Mouse (Mus musculus): Measurements from ENCODE around the gene St14. TPM values are rescaled to one million over a fixed set of nuclear protein-coding genes. Genes with fewer than 3 reads are reported as not detected.

The St14 gene
- total RNA-seq, 2 experiments from 2014 or later: 0.75 to 0.82 TPM

DNA sequence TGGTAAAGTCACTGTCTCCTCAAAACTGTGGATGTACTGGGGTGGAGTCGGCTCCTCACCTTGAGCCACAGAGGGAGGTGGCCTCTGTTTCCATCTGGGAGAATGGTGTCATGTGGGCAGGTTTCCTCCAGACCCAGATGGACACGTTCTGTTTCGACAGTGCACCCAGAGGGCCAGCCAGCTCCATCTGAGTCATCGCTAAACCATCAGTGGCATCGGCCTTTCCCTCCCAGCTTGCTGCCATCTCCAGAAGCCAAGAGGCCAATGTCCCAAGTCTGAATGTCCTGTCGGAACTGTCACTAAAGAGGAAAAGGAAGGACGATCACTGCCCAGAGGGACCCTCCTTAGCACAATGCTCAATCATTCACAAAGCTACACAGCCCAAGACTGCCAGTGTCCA lies 5.6 kb downstream of the St14 start:
- no peak for DNase-seq

- DNase-seq: peak; percentile 37
Measured at GRCm38 (mm10) chr9:31122464-31123030, 9.1 kb downstream of the St14 start.

DNA sequence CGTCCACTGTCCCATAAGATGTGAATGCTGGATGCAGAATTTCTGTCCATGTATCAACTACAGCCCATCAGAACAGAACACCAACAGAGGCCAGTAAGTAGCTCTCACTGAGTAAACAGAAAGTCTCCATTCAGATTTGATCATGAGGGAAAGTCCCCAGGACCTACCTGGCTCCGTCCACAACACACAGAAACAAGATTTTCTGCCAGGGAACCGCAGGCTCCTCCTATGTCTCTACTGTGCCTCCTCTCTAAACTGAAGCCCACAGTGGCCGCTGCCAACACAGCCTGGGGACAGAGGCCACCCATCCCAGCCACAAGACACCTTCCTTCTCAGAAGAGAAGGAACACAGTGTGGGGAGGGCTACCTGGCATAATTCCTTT lies 11.1 kb downstream of the St14 start:
- DNase-seq: no peak

- no peak for DNase-seq
Measured at GRCm38 (mm10) chr9:31119882-31120532, 11.6 kb downstream of the St14 start.

DNA sequence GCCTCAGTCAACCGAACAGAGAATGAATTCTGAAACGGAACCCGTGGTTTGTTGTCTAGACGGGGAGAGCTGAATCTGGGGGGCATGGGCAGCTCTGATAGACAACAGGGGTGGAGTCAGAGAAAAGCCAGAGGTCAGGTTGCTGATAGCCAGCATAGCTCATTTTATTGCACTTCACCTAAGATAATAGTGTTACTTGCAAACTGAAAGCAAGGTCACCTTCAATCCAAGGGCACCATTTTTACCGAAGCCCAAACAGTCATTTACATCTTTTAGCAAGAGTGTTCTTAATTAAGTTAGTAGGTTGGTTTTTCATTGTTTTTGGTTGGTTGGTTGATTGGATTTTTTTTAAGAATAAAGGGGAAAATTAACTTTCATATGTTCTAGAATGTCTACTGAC lies 12.2 kb downstream of the St14 start:
- DNase-seq: no peak

DNA sequence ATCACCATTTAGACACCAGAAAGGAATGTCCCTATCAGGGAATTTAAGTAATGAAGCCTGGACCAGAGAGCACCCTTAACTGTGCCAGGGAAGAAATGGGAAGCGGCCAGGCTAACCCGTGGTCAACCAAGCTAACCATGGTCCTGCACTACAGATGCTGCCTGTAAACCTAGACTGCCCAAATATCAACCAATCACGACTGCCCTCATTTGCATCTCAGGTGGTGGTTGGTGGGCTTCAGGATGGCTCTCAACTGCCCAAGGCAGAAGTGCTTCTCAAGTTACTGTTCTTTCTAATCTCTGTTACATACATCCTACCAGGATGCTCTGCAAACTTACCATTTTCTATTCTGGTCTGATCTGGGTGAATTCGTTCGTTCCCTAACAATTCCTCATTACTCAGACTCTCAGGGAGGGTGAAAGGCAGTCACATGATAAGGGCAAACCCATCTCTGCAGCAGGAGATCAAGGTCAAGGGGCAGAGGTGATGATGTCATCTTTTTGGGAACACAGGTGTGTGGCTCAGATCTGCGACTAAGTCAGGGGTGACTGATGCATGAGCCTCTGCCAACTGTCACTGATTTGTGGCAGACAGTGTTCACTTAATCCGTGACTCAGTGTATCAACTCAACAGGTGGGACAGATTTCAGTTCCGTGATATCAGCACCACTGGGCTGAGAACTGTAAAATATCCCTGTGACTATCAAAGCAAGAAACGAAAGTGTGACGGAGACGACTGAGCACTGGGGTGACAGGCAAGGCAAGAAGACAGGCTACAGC lies 12.9 kb downstream of the St14 start:
- no peak for DNase-seq

- no peak for DNase-seq
Measured at GRCm38 (mm10) chr9:31117488-31117887, 14.2 kb downstream of the St14 start.

DNA sequence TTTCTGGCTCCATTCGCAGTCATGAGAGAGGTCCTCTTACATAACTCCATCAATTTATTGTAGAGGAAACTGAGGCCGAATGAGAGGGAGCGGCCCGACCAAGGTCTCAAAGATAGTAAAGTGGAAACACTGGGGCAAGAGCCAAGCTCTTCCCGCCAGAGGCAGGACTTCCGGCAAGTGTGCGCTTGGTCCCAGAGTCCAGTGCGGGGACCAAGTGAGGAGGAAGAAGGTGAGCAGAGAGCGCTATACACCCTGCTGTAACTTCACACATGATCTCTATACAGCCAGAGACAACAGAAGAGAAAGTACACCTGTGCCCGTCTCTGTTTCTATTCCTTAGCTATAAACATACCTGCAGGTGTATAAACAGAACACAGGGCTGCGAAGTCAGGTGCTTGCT lies 14.6 kb downstream of the St14 start:
- DNase-seq: no peak

DNA sequence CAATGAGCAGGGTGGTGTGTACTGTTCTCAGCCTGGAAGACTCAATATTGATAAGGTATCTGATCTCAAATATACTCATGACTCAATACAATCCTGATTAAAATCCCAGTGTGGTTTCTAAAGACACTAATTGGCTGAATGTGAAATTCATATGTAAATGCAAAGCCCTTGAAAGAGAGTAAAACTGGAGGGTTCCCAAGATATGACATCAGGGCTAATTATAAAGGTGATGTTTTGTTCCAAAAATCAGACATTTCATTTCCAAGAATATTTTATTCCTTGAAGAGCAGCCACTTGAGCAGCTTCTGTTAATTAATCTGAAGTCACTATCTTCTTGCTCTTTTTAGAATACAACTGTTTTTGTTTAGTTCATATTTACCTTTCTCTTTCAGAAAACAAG lies 16.1 kb downstream of the St14 start:
- no peak for DNase-seq

GRCm38 (mm10) chr9:31108464-31108863 lies 23.2 kb downstream of the St14 start:
- no peak for DNase-seq

DNA sequence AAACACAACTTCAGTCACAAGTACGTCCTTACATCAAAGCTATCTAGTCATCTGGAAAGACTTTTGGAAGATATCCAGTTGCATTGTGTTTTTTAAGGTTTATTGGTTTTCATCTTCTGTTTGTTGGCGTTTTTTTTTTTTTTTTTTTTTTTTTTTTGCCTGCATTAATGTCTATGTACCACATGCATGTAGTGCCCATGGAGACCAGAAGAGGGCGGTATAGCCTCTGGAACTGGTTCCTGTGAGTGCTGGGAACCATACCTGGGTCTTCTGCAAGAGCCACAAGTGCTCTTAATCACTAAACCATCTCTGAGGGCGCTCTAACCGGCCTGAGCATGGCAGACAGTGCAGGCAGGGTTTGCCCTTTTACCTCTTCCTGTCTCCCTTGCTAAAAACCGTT lies 33.5 kb downstream of the St14 start:
- DNase-seq: no peak

DNA sequence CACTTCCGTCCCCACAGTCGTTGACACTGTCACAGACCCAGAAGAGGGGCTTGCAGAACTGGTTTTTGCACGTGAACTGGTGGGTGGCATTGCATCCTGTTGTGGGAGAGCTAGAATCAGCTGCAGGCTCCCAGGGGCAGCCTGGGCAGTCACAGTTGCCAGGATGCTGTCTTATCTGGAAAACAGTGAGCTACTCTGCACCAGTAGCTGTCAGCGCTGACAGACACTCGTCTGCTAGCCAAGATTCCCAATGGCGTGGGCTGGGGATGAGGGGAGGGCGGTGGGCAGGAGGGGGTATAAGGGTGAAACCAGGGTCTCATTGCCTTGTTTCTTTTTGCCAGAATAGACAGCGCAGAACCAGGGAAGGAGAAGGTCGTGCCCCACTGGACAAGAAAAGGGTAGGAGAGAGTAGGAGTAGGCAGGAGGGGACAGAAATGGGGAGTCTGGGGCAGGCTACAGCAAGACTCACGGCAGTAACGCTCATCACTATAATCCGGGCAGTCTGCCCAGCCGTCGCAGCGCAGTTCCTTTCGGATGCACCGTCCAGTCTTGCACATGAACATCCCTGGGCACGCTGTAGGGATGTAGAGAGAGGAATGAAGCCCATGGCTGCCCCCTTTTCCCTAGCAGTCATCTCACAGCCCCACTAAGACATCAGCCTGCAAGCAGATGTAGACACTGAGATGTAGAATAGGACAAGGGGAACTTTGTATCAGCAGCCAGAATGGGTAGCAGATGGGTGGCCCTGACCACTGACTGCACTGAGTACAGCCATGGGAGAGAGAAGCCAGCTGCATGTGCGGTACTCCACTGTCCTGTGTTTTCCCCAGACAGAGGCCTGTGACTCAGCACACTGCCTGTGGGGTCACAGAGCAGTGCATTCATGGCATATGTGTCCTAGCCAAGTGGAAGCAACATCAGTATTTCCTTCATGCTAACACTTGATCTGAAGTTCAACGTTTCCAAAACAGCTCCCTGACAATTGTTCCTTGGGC lies 34.3 kb downstream of the St14 start:
- DNase-seq: no peak

DNA sequence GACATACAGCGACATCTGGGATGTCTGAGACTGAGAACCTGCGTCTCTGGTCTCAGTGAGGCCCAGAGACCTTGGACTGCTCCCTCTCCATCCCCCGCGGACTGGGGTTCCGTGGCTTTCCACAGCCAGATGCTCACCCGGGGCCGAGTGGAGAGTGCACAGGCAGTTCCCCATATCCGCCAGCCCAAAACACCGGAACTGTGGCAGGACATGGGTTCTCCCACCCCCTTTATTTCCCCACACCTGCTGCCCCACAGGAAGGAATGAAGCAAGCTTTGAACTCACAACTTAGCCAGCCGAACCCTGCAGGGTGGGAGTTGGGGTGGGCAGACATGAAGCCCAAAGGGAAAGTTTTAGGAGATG lies 38.8 kb downstream of the St14 start:
- no peak for DNase-seq

GRCm38 (mm10) chr9:31092111-31092832 lies 39.4 kb downstream of the St14 start:
- DNase-seq: no peak

DNA sequence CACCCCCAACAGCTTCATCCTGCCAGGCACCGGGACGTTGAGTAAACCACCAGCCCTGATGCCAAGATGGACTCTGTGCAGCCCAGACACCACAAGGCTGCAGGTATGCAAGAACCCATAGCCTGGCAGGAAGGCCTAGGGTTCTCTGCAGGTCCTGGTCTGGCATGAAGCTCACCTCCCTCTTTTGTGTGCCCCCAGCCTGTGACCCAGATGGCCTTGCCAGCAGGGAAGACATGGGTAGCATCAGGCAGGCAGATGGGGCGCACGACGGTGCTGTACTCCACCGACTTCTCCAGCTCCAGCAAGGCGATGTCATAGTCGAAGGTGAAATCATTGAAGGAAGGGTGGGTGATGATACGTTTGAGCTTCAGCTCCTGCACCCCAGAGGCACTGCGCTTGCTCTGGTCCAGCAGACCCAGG lies 40.5 kb downstream of the St14 start:
- DNase-seq: no peak

DNA sequence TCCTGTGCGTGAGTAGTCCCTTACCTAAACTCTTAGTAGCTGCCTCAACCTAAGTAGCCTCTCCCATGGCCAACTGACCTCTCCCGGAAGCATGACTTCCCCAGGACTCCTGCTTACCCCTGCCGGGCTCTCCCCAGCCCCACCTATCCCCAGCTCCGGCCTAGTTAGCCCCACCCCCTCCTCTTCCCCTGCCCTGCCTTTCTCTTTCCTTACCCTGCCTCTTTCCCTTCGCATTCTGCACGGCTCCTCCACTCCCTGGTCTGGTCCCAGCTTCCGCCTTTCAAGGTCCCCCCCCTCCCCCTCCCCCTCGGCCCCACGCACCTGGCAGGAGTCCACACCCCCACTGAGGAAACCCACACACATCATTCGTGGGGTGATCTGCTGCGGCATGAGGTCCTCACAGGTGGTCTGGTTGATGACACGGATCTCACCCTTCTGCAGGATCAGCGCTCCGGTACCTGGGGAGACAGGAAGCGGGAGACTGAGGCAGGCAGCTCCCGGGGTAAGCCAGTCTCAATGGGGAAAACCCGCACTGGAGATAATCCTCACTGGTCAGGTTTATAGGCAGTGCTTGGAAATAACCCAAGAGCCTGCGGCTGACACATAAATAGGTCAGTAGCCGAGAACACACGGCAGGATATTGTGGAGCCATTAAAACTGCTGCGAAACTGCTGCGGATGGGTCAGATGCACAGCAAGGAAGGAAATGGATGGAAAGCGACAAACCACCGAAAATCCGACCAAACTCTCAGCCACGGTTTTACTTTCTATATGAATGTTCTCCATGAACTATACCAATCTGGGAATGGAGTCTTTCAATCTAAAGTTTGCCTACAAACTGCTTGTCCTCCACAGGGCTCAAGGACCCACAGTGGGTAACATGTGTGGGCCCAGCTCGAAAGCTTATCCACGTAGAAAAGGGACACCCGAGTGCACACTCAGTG lies 41.3 kb downstream of the St14 start:
- DNase-seq: no peak

DNA sequence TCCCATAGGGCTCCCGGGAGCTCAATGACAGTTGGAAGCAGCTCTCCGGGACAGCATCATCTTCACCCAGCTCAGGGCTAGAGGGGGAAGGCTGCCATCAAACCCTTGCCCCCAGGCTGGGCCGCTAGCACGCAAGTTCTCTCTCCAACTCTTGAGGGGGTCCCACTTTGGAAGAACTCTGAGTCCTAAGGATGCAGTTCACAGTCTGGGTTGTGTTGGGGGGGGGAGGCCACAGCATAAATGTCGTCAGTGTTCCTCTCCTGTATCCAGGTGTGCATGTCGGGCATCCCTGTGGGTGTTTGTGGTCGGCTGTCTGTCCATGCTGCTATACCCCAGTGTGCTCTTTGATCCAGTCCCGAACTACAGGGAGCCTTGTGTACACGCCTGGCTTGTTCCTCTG lies 42.1 kb downstream of the St14 start:
- DNase-seq: no peak

DNA sequence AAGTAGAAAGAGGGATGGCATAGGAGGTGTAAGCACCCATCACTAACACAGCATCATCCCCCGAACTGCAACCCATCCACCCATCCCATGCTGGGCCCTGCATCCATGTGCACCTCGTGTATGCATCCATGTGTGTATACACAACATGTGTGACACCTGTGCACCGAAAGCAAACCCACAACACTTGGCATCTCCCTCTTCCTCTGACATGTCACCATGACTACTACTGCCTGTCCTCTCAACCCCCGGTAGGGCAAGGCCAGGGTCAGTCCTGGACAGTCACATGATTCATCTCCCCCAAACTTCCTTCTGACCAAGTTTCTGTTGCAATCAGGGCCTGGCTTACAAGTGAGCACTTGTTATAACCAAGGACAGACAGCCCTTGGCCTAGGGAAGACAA lies 42.8 kb downstream of the St14 start:
- peak; percentile 41 for DNase-seq

DNA sequence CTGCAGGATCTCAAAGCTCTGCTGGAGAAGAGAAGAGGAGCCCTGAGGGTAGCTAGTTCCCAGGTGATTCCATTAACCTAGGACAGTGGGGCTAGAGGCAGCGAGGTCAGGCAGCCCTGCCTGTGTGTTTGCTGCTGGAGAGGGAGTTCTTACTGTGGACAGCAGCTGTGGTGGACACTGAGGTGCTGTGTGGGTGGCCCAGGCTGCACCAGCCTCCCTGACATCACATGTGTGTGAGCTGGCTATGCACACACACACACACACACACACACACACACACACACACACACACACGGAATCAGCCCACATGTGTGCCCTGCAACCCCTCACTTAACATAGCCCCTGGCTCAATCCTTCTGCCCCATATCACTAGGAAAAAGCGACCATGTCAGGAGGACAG lies 43.5 kb downstream of the St14 start:
- DNase-seq: no peak

DNA sequence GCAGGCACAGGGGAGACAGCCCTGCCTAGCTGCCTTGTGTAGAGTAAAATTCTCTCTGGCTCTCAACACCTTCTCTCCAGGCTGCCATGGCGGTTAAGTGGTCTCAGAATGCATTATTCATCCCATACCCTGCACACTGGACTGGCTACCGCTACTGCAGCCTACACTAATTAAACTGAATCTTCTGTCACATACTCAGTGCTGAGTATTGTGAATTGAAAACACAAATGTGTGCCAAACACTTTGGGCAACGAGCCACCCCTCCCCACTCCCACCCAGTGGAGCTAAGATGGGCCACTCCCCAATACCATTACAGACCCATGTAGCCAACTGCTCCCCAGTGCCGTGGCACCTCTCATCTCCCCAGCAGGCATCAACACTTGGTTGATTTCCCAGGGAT lies 44.2 kb downstream of the St14 start:
- no peak for DNase-seq

GRCm38 (mm10) chr9:31086754-31087145 lies 44.9 kb downstream of the St14 start:
- no peak for DNase-seq

Data from adrenal gland, postnatal 10 days (tissue).